Mouse (Mus musculus) neural tube, embryonic 13.5 days (tissue): ENCODE results near the gene Cc2d2a. TPM values are rescaled to one million over a fixed set of nuclear protein-coding genes. Genes with fewer than 3 reads are reported as not detected.

Experiments
- ATAC-seq: fragments of 200-750 bp; cut with Nextera tagmentation; 2 replicates; pipeline ENCODE4 v1.8.0; 2017; ENCODE audit warnings: low read depth, mild to moderate bottlenecking, moderate TSS enrichment, moderate library complexity
- H3K27ac ChIP-seq: fragments of 300-500 bp; sonication (generic); replicated peaks from 2 replicates; pipeline ENCODE4 v1.5.1; 2015; ENCODE audit warnings: moderate library complexity, mild to moderate bottlenecking, inconsistent platforms
- H3K27me3 ChIP-seq: fragments of 300-500 bp; sonication (generic); 2 replicates; pipeline ENCODE4 v1.6.1; 2015; ENCODE audit warnings: mild to moderate bottlenecking, inconsistent platforms
- H3K36me3 ChIP-seq: fragments of 300-500 bp; sonication (generic); 2 replicates; pipeline ENCODE4 v1.6.1; 2015; ENCODE audit warnings: mild to moderate bottlenecking, inconsistent platforms
- H3K4me1 ChIP-seq: fragments of 300-500 bp; sonication (generic); replicated peaks from 2 replicates; pipeline ENCODE4 v1.6.1; 2015; ENCODE audit warnings: inconsistent platforms
- H3K4me2 ChIP-seq: fragments of 300-500 bp; sonication (generic); 2 replicates; pipeline ENCODE4 v1.6.1; 2015; ENCODE audit warnings: inconsistent platforms, mild to moderate bottlenecking, moderate library complexity
- H3K4me3 ChIP-seq: fragments of 300-500 bp; sonication (generic); 2 replicates; pipeline ENCODE4 v1.5.1; 2015; ENCODE audit warnings: mild to moderate bottlenecking, inconsistent platforms
- H3K9ac ChIP-seq: fragments of 300-500 bp; sonication (generic); 2 replicates; pipeline ENCODE4 v1.6.1; 2015; ENCODE audit warnings: moderate library complexity, mild to moderate bottlenecking, inconsistent platforms
- H3K9me3 ChIP-seq: fragments of 300-500 bp; sonication (generic); 2 replicates; pipeline ENCODE4 v1.6.1; 2016; ENCODE audit warnings: inconsistent platforms
- WGBS: fragments of 180-500 bp; shearing (Covaris S2); methylation state at CpG from one replicate; pipeline ENCODE4 v1.1.7; 2015; 5-methylcytosine and 5-hydroxymethylcytosine counted together
- polyA plus RNA-seq: library from polyadenylated mRNA; unstranded; fragments of >200 nt; fragmentation: Nextera tagmentation; extraction: Ambion mirVana; gene quantifications from 2 replicates; pipeline ENCODE4 v1.2.1, GENCODE M21; 2015

Gene Cc2d2a
- 7.2 and 7.8 TPM in 2 replicates for polyA plus RNA-seq

- WGBS: 6% methylated on average over 19 of the region's 19 CpGs
These were observed at the start of gene Cc2d2a for GRCm38 (mm10) chr5:43661997-43662961. Cc2d2a (plus strand) TSS chr5:43662346.

GRCm38 (mm10) chr5:43621575-43622299 is 40.4 kb upstream of the Cc2d2a start:
- peak overlapping the region; percentile 38 for H3K27ac ChIP-seq
- no peak overlapping the region for H3K9ac ChIP-seq
- ATAC-seq: peak; percentile 74; the same call in 1 of the 2 replicates
- WGBS: 53% methylated on average over 7 of the region's 7 CpGs
- H3K9me3 ChIP-seq: no peaks in the 10 kb centered on the region
- no peak overlapping the region for H3K4me2 ChIP-seq
- H3K27me3 ChIP-seq: no peaks in the 10 kb centered on the region
- H3K4me1 ChIP-seq: peaks cover 13% of the 10 kb centered on the region
- H3K4me3 ChIP-seq: no peak overlapping the region
- H3K36me3 ChIP-seq: no peaks in the 10 kb centered on the region

More at GRCm38 (mm10) chr5:43661997-43662961, at the start of gene Cc2d2a:
- peak within 1 kb of the TSS; percentile 69 for H3K9ac ChIP-seq
- no peaks in the 10 kb centered on the region for H3K36me3 ChIP-seq
- ATAC-seq: peak; percentile 90
- H3K4me3 ChIP-seq: peak within 1 kb of the TSS; percentile 39
- H3K27me3 ChIP-seq: no peaks in the 10 kb centered on the region
- no peaks in the 10 kb centered on the region for H3K9me3 ChIP-seq
- peaks cover 37% of the 10 kb centered on the region for H3K4me1 ChIP-seq
- peak within 1 kb of the TSS; percentile 87 for H3K27ac ChIP-seq
- H3K4me2 ChIP-seq: peak within 1 kb of the TSS; percentile 55

GRCm38 (mm10) chr5:43625407-43625806 is 36.7 kb upstream of the Cc2d2a start:
- WGBS: 68% methylated on average over 4 of the region's 4 CpGs
- ATAC-seq: no peak
- no peak overlapping the region for H3K4me3 ChIP-seq

GRCm38 (mm10) chr5:43634071-43634601 is 28.0 kb upstream of the Cc2d2a start:
- H3K4me2 ChIP-seq: no peak overlapping the region
- H3K9ac ChIP-seq: no peak overlapping the region
- H3K27me3 ChIP-seq: no peaks in the 10 kb centered on the region
- no peak overlapping the region for H3K27ac ChIP-seq
- WGBS: 85% methylated on average over 5 of the region's 5 CpGs
- no peaks in the 10 kb centered on the region for H3K4me1 ChIP-seq
- no peaks in the 10 kb centered on the region for H3K36me3 ChIP-seq
- H3K9me3 ChIP-seq: peaks cover 3% of the 10 kb centered on the region; the same call in 1 of the 2 replicates
- no peak overlapping the region for H3K4me3 ChIP-seq
- no peak for ATAC-seq

More at GRCm38 (mm10) chr5:43625407-43625806, 36.7 kb upstream of the Cc2d2a start:
- no peak overlapping the region for H3K9ac ChIP-seq
- peaks cover 13% of the 10 kb centered on the region for H3K4me1 ChIP-seq
- no peak overlapping the region for H3K27ac ChIP-seq
- H3K4me2 ChIP-seq: no peak overlapping the region
- H3K9me3 ChIP-seq: peaks cover 3% of the 10 kb centered on the region; the same call in 1 of the 2 replicates
- H3K27me3 ChIP-seq: no peaks in the 10 kb centered on the region
- no peaks in the 10 kb centered on the region for H3K36me3 ChIP-seq

GRCm38 (mm10) chr5:43634602-43635081 is 27.5 kb upstream of the Cc2d2a start:
- WGBS: 34% methylated on average over 9 of the region's 9 CpGs
- Histone ChIP-seq H3K27ac (no peak overlapping the region), H3K27me3 (no peaks in the 10 kb centered on the region), H3K9ac (no peak overlapping the region), H3K4me1 (no peaks in the 10 kb centered on the region), H3K4me3 (no peak overlapping the region), H3K9me3 (peaks cover 3% of the 10 kb centered on the region; the same call in 1 of the 2 replicates), H3K36me3 (no peaks in the 10 kb centered on the region), H3K4me2 (no peak overlapping the region)
- 0 out of 2 replicates have a peak, but pooled peaks have one; percentile 53 for ATAC-seq

GRCm38 (mm10) chr5:43645020-43645419 is 17.1 kb upstream of the Cc2d2a start:
- WGBS: 55% methylated on average over 4 of the region's 4 CpGs
- Histone ChIP-seq H3K4me1 (no peaks in the 10 kb centered on the region; the same call in 1 of the 2 replicates), H3K9ac (no peak overlapping the region), H3K4me3 (no peak overlapping the region), H3K4me2 (no peak overlapping the region), H3K36me3 (no peaks in the 10 kb centered on the region), H3K9me3 (no peaks in the 10 kb centered on the region), H3K27me3 (no peaks in the 10 kb centered on the region), H3K27ac (no peak overlapping the region)
- ATAC-seq: no peak

- Histone ChIP-seq H3K4me3 (no peak overlapping the region), H3K36me3 (no peaks in the 10 kb centered on the region), H3K4me1 (no peaks in the 10 kb centered on the region; the same call in 1 of the 2 replicates), H3K9ac (no peak overlapping the region), H3K27ac (no peak overlapping the region), H3K4me2 (no peak overlapping the region), H3K27me3 (no peaks in the 10 kb centered on the region), H3K9me3 (no peaks in the 10 kb centered on the region)
- ATAC-seq: no peak
- WGBS: 81% methylated on average over 12 of the region's 12 CpGs
These were observed 14.9 kb upstream of the Cc2d2a start for GRCm38 (mm10) chr5:43647098-43647774.

- H3K4me2 ChIP-seq: peak overlapping the region; percentile 55
- H3K9ac ChIP-seq: no peak overlapping the region
- no peak for ATAC-seq
These were observed 648 bp upstream of the Cc2d2a start for GRCm38 (mm10) chr5:43661498-43661897.

GRCm38 (mm10) chr5:43663531-43663930 is 1.4 kb downstream of the Cc2d2a start:
- 69% methylated on average over 6 of the region's 6 CpGs for WGBS
- Histone ChIP-seq H3K9ac (peak overlapping the region; percentile 53; the same call in 1 of the 2 replicates), H3K36me3 (no peaks in the 10 kb centered on the region), H3K27ac (no peak overlapping the region), H3K4me1 (peaks cover 37% of the 10 kb centered on the region), H3K4me2 (peak overlapping the region; percentile 55), H3K9me3 (no peaks in the 10 kb centered on the region), H3K4me3 (peak overlapping the region; percentile 11; the same call in 1 of the 2 replicates), H3K27me3 (no peaks in the 10 kb centered on the region)
- ATAC-seq: 0 out of 2 replicates have a peak, but pooled peaks have one; percentile 28

More at GRCm38 (mm10) chr5:43661498-43661897, 648 bp upstream of the Cc2d2a start:
- Histone ChIP-seq H3K4me1 (peaks cover 37% of the 10 kb centered on the region), H3K27ac (peak overlapping the region; percentile 87), H3K27me3 (no peaks in the 10 kb centered on the region), H3K36me3 (no peaks in the 10 kb centered on the region), H3K4me3 (no peak overlapping the region), H3K9me3 (no peaks in the 10 kb centered on the region)
- 94% methylated on average over 3 of the region's 3 CpGs for WGBS

- Histone ChIP-seq H3K9me3 (no peaks in the 10 kb centered on the region), H3K4me3 (no peak overlapping the region), H3K4me1 (peaks cover 37% of the 10 kb centered on the region), H3K27me3 (no peaks in the 10 kb centered on the region), H3K36me3 (no peaks in the 10 kb centered on the region), H3K9ac (no peak overlapping the region), H3K27ac (no peak overlapping the region), H3K4me2 (peak overlapping the region; percentile 30)
- ATAC-seq: no peak
- 26% methylated on average over 5 of the region's 5 CpGs for WGBS
These were observed 3.0 kb downstream of the Cc2d2a start for GRCm38 (mm10) chr5:43665144-43665543.

GRCm38 (mm10) chr5:43669118-43669645 is 7.0 kb downstream of the Cc2d2a start:
- ATAC-seq: no peak
- Histone ChIP-seq H3K4me3 (no peak overlapping the region), H3K36me3 (no peaks in the 10 kb centered on the region), H3K4me2 (no peak overlapping the region), H3K27me3 (no peaks in the 10 kb centered on the region), H3K9me3 (no peaks in the 10 kb centered on the region), H3K27ac (no peak overlapping the region), H3K4me1 (peaks cover 19% of the 10 kb centered on the region), H3K9ac (no peak overlapping the region)
- WGBS: 82% methylated on average over 8 of the region's 8 CpGs
